Mouse (Mus musculus): ENCODE measurements around the gene Gstm6.
A peak's percentile ranks its signal among the peaks of the same experiment; 100 is the strongest.
"Not testable (repeated sequence)": the region's sequence is repeated elsewhere in the genome, so short reads cannot be mapped to it uniquely, and the experiment has no call there.

The Gstm6 gene

GRCm38 (mm10) chr3:107940524-107940923 is 3.0 kb downstream of the Gstm6 start:
- DNase-seq: no peak

- DNase-seq: no peak
These were observed 3.7 kb downstream of the Gstm6 start for GRCm38 (mm10) chr3:107939830-107940229.

- DNase-seq: peak; percentile 73
These were observed 4.1 kb downstream of the Gstm6 start for GRCm38 (mm10) chr3:107939403-107939802.

- no peak for DNase-seq
These were observed 7.7 kb downstream of the Gstm6 start for GRCm38 (mm10) chr3:107935888-107936287.

- no peak for DNase-seq
These were observed 8.3 kb downstream of the Gstm6 start for GRCm38 (mm10) chr3:107935268-107935667.

GRCm38 (mm10) chr3:107932128-107932527 is 11.4 kb downstream of the Gstm6 start:
- no peak for DNase-seq

GRCm38 (mm10) chr3:107931670-107932069 is 11.9 kb downstream of the Gstm6 start, which contains the start of gene Gstm7:
Gene Gstm7, minus strand, starts transcription at chr3:107931817.
- peak; percentile 98 for DNase-seq

- DNase-seq: no peak
These were observed 12.4 kb downstream of the Gstm6 start for GRCm38 (mm10) chr3:107931134-107931533.

- no peak for DNase-seq
These were observed 13.8 kb downstream of the Gstm6 start for GRCm38 (mm10) chr3:107929731-107930130.

- DNase-seq: no peak
These were observed 14.3 kb downstream of the Gstm6 start for GRCm38 (mm10) chr3:107929243-107929642.

- DNase-seq: peak; percentile 36
These were observed 14.9 kb downstream of the Gstm6 start for GRCm38 (mm10) chr3:107928691-107929090.

- DNase-seq: no peak
These were observed 15.7 kb downstream of the Gstm6 start for GRCm38 (mm10) chr3:107927841-107928240.

GRCm38 (mm10) chr3:107925335-107925734 is 18.2 kb downstream of the Gstm6 start:
- DNase-seq: no peak

GRCm38 (mm10) chr3:107920348-107920747 is 23.2 kb downstream of the Gstm6 start:
- DNase-seq: no peak

- peak; percentile 76 for DNase-seq
These were observed 25.7 kb downstream of the Gstm6 start for GRCm38 (mm10) chr3:107917783-107918408.

GRCm38 (mm10) chr3:107917097-107917496 is 26.5 kb downstream of the Gstm6 start:
- DNase-seq: no peak

GRCm38 (mm10) chr3:107916674-107917073 is 26.9 kb downstream of the Gstm6 start:
- no peak for DNase-seq

GRCm38 (mm10) chr3:107905942-107906341 is 37.6 kb downstream of the Gstm6 start:
- DNase-seq: no peak

- no peak for DNase-seq
These were observed 42.4 kb downstream of the Gstm6 start for GRCm38 (mm10) chr3:107900955-107901673.

GRCm38 (mm10) chr3:107898691-107899090 is 44.9 kb downstream of the Gstm6 start:
- no peak for DNase-seq

- peak; percentile 75 for DNase-seq
These were observed 47.6 kb downstream of the Gstm6 start, which contains the start of gene Gstm5 for GRCm38 (mm10) chr3:107895720-107896569. Gene Gstm5, plus strand, starts transcription at chr3:107895821.

GRCm38 (mm10) chr3:107895194-107895719 is 48.3 kb downstream of the Gstm6 start:
- DNase-seq: no peak

- not testable (repeated sequence) for DNase-seq
These were observed 54.3 kb downstream of the Gstm6 start for GRCm38 (mm10) chr3:107889236-107889635.

Data from lung, postnatal 14 days (tissue).